Comparison of ENCODE assay signal across 19 mouse cellular contexts in genomic region chr19:5481398-5481797, GRCm38 (mm10). TPM values are rescaled to one million over a fixed set of nuclear protein-coding genes. Genes with fewer than 3 reads are reported as not detected.
DNase-seq lines count a peak whose midpoint lies in the region; TF ChIP-seq lines count a peak whose summit lies in the region.
"Had no signal": no experiment of that assay in that cellular context is flagged by ENCODE, and none has a peak within 500 bp of the region (broad histone marks: within the 10 kb centered on the region; RNA-seq: fewer than 3 reads in every experiment).

No protein-coding gene starts in this region.

- no peak for TF ChIP-seq CTCF in cortical plate, adult 2 months (IDR thresholded peaks at IDR 0.05; ENCODE audit: extremely low read depth, insufficient read depth, low read length)

- peak; percentile 45 for DNase-seq in cerebellum, adult 11-12 months
- no peak for DNase-seq in cerebellum, adult 9-11 months
- peak; percentile 90 for DNase-seq in heart, adult 11 months
- no peak for DNase-seq in heart, postnatal 10 days
- no peak for DNase-seq in frontal cortex, postnatal 25 days (ENCODE audit: low spot score in 2 of 2)
- DNase-seq: adrenal gland, adult 8-10 months; adrenal gland, postnatal 14 days; adrenal gland, postnatal 36 days; B cell, adult 2 months; cerebellum, adult 18-20 months; cerebellum, adult 8-10 months; embryo, embryonic 11 days had no signal

- peaks cover 3% of the 10 kb centered on the region; the same call in 1 of the 2 replicates for H3K4me1 ChIP-seq in cortical plate, adult 2 months (ENCODE audit: control insufficient read depth, insufficient read depth, low read length)
- H3K4me1 ChIP-seq: forebrain, embryonic 10.5 days had no signal

- H3K4me3 ChIP-seq in cortical plate, adult 2 months (ENCODE audit: insufficient read depth, low read length), result no peak overlapping the region
- H3K4me3 ChIP-seq: embryonic facial prominence, embryonic 13.5 days; embryonic facial prominence, embryonic 15.5 days; erythroblast, embryonic 14.5 days; forebrain, embryonic 10.5 days; forebrain, embryonic 12.5 days had no signal

- 0 out of 2 replicates have a peak, but pooled peaks have one; percentile 14 for TF ChIP-seq POLR2A in cortical plate, adult 2 months (IDR thresholded peaks at IDR 0.05; ENCODE audit: extremely low read depth, insufficient read depth, low read length)

- H3K27ac ChIP-seq in cortical plate, adult 2 months (ENCODE audit: insufficient read depth, low read length), result no peak overlapping the region
- H3K27ac ChIP-seq: embryonic facial prominence, embryonic 13.5 days; embryonic facial prominence, embryonic 15.5 days; forebrain, embryonic 10.5 days; forebrain, embryonic 12.5 days had no signal

- intact Hi-C loops in heart, postnatal 10 days (cut with DNase I), result no loop called here

RNA-seq across cellular contexts. Expression of gene Mus81, which starts 6.8 kb away (rescaled TPM):
- total RNA-seq in heart, postnatal 10 days (2021), result 10 to 100 TPM; 24.3 to 25.5 TPM
- 38.6 and 39.5 TPM in 2 replicates for polyA plus RNA-seq in cortical plate, adult 2 months (2012; rRNA removed)

RNA-seq across cellular contexts. Expression of gene Efemp2, which starts 7.6 kb away (rescaled TPM):
- total RNA-seq in heart, postnatal 10 days (2021), result 10 to 100 TPM; 28.6 to 32.7 TPM
- 24.5 and 27.1 TPM in 2 replicates for polyA plus RNA-seq in cortical plate, adult 2 months (2012; rRNA removed)

RNA-seq across cellular contexts. Expression of gene Cfl1, which starts 8.9 kb away (rescaled TPM):
- 100 to 1,000 TPM; 497 to 519 TPM for total RNA-seq in heart, postnatal 10 days (2021)
- 1,356 and 1,455 TPM in 2 replicates for polyA plus RNA-seq in cortical plate, adult 2 months (2012; rRNA removed)

RNA-seq across cellular contexts. Expression of gene Ctsw, which starts 13.1 kb away (rescaled TPM):
- under 1 TPM; 0.41 to 0.45 TPM for total RNA-seq in heart, postnatal 10 days (2021)
- polyA plus RNA-seq in cortical plate, adult 2 months (2012; rRNA removed), result 0.27 and 0.53 TPM in 2 replicates
- total RNA-seq: G1E had no signal
- polyA plus RNA-seq: erythroblast, embryonic 14.5 days; G1E had no signal

RNA-seq across cellular contexts. Expression of gene Fibp, which starts 21.0 kb away (rescaled TPM):
- 10 to 100 TPM; 90.2 to 91.5 TPM for total RNA-seq in heart, postnatal 10 days (2021)
- polyA plus RNA-seq in cortical plate, adult 2 months (2012; rRNA removed), result 129 and 131 TPM in 2 replicates

Comparison
In these comparisons a context has a peak if more than half of its experiments do, and no peak if none do; other contexts are left out.
1. DNase-seq: peak in cerebellum, adult 11-12 months (single experiment) and heart, adult 11 months (single experiment); none in cerebellum, adult 9-11 months (single experiment), heart, postnatal 10 days (0 of 2) and frontal cortex, postnatal 25 days (0 of 2).